Comparison of ENCODE assay signal across 8 mouse cellular contexts in genomic region chr10:62485878-62486582, GRCm38 (mm10). TPM values are rescaled to one million over a fixed set of nuclear protein-coding genes. Genes with fewer than 3 reads are reported as not detected.
DNase-seq lines count a peak whose midpoint lies in the region; ATAC-seq lines count a peak whose summit lies in the region.

No protein-coding gene starts in this region.

- H3K27ac ChIP-seq in embryonic facial prominence, embryonic 15.5 days (replicated peaks), result peak overlapping the region; percentile 84
- peak overlapping the region; percentile 83 for H3K27ac ChIP-seq in intestine, embryonic 15.5 days

- H3K4me2 ChIP-seq in embryonic facial prominence, embryonic 15.5 days (replicated peaks), result peak overlapping the region; percentile 74
- H3K4me2 ChIP-seq in intestine, embryonic 15.5 days (replicated peaks), result peak overlapping the region; percentile 57

- peak; percentile 66; the same call in 1 of the 2 replicates for ATAC-seq in embryonic facial prominence, embryonic 15.5 days (ENCODE audit: insufficient number of reproducible peaks, low FRiP score, low TSS enrichment, low read depth)
- ATAC-seq in intestine, embryonic 15.5 days, result peak; percentile 80
- ATAC-seq in megakaryocyte-erythroid progenitor cell, adult 5-6 weeks (replicated peaks; ENCODE audit: low FRiP score, low TSS enrichment, poor library complexity, severe bottlenecking), result peak; percentile 57

- H3K4me3 ChIP-seq in embryonic facial prominence, embryonic 15.5 days (replicated peaks), result peak overlapping the region; percentile 81
- H3K4me3 ChIP-seq in intestine, embryonic 15.5 days (replicated peaks), result peak overlapping the region; percentile 97

- DNase-seq in retina, adult 2 months (ENCODE audit: low read depth, low spot score), result peak; percentile 3
- no peak for DNase-seq in retina, postnatal 1 day
- DNase-seq in ZHBTc4 (ENCODE audit: low read depth, low spot score), result peak; percentile 68
- no peak for DNase-seq in ovary, postnatal 14 days (ENCODE audit: low spot score)
- DNase-seq in thymus, postnatal 0 days (ENCODE audit: low spot score), result no peak

- WGBS in embryonic facial prominence, embryonic 15.5 days, result under 1% methylated on average over 45 of the region's 48 CpGs
- WGBS in intestine, embryonic 15.5 days, result under 1% methylated on average over 40 of the region's 48 CpGs

- H3K36me3 ChIP-seq in embryonic facial prominence, embryonic 15.5 days, result no peaks in the 10 kb centered on the region
- no peaks in the 10 kb centered on the region for H3K36me3 ChIP-seq in intestine, embryonic 15.5 days

- peak overlapping the region; percentile 70 for H3K9ac ChIP-seq in embryonic facial prominence, embryonic 15.5 days
- H3K9ac ChIP-seq in intestine, embryonic 15.5 days, result peak overlapping the region; percentile 91

- H3K9me3 ChIP-seq in embryonic facial prominence, embryonic 15.5 days (replicated peaks), result no peaks in the 10 kb centered on the region
- no peaks in the 10 kb centered on the region for H3K9me3 ChIP-seq in intestine, embryonic 15.5 days

- peaks cover 11% of the 10 kb centered on the region; the same call in 1 of the 2 replicates for H3K4me1 ChIP-seq in embryonic facial prominence, embryonic 15.5 days
- H3K4me1 ChIP-seq in intestine, embryonic 15.5 days (replicated peaks), result peaks cover 4% of the 10 kb centered on the region; the same call in 1 of the 2 replicates

- no peaks in the 10 kb centered on the region for H3K27me3 ChIP-seq in embryonic facial prominence, embryonic 15.5 days
- no peaks in the 10 kb centered on the region for H3K27me3 ChIP-seq in intestine, embryonic 15.5 days (replicated peaks)

RNA-seq across cellular contexts. Expression of gene Vps26a, which starts 0.6 kb away (rescaled TPM):
- polyA plus RNA-seq in embryonic facial prominence, embryonic 15.5 days (2015; fragmentation: Nextera tagmentation; extraction: Ambion mirVana), result 69.6 and 73.0 TPM in 2 replicates
- polyA plus RNA-seq in intestine, embryonic 15.5 days (2015; fragmentation: Nextera tagmentation; extraction: Ambion mirVana), result 107 and 119 TPM in 2 replicates
- 44.1 and 55.2 TPM in 2 replicates for total RNA-seq in megakaryocyte-erythroid progenitor cell, adult 5-6 weeks (2014; fragmentation: Nextera tagmentation)
- total RNA-seq in megakaryocyte-erythroid progenitor cell, adult 5-6 weeks (2017), result 75.5 and 79.0 TPM in 2 replicates
- 63.8 and 67.8 TPM in 2 replicates for polyA plus RNA-seq in thymus, postnatal 0 days (2015; fragmentation: Nextera tagmentation; extraction: Ambion mirVana)

RNA-seq across cellular contexts. Expression of gene Supv3l1, which starts 36.5 kb away (rescaled TPM):
- 22.5 and 24.0 TPM in 2 replicates for polyA plus RNA-seq in embryonic facial prominence, embryonic 15.5 days (2015; fragmentation: Nextera tagmentation; extraction: Ambion mirVana)
- 31.2 and 33.3 TPM in 2 replicates for polyA plus RNA-seq in intestine, embryonic 15.5 days (2015; fragmentation: Nextera tagmentation; extraction: Ambion mirVana)
- 61.9 and 63.9 TPM in 2 replicates for total RNA-seq in megakaryocyte-erythroid progenitor cell, adult 5-6 weeks (2014; fragmentation: Nextera tagmentation)
- 60.6 and 72.4 TPM in 2 replicates for total RNA-seq in megakaryocyte-erythroid progenitor cell, adult 5-6 weeks (2017)
- 20.7 and 21.6 TPM in 2 replicates for polyA plus RNA-seq in thymus, postnatal 0 days (2015; fragmentation: Nextera tagmentation; extraction: Ambion mirVana)

RNA-seq across cellular contexts. Expression of gene 4930507D05Rik, which starts 36.7 kb away (rescaled TPM):
- polyA plus RNA-seq in embryonic facial prominence, embryonic 15.5 days (2015; fragmentation: Nextera tagmentation; extraction: Ambion mirVana), result 0.41 and 0.68 TPM in 2 replicates
- polyA plus RNA-seq in intestine, embryonic 15.5 days (2015; fragmentation: Nextera tagmentation; extraction: Ambion mirVana), result 0.57 and 0.77 TPM in 2 replicates
- 1.2 and 1.4 TPM in 2 replicates for total RNA-seq in megakaryocyte-erythroid progenitor cell, adult 5-6 weeks (2014; fragmentation: Nextera tagmentation)
- 0.99 and 1.2 TPM in 2 replicates for total RNA-seq in megakaryocyte-erythroid progenitor cell, adult 5-6 weeks (2017)
- 0.69 and 0.95 TPM in 2 replicates for polyA plus RNA-seq in thymus, postnatal 0 days (2015; fragmentation: Nextera tagmentation; extraction: Ambion mirVana)

RNA-seq across cellular contexts. Expression of gene Srgn, which starts 41.2 kb away (rescaled TPM):
- polyA plus RNA-seq in embryonic facial prominence, embryonic 15.5 days (2015; fragmentation: Nextera tagmentation; extraction: Ambion mirVana), result 43.9 and 48.5 TPM in 2 replicates
- 11.6 and 15.4 TPM in 2 replicates for polyA plus RNA-seq in intestine, embryonic 15.5 days (2015; fragmentation: Nextera tagmentation; extraction: Ambion mirVana)
- 322 and 332 TPM in 2 replicates for total RNA-seq in megakaryocyte-erythroid progenitor cell, adult 5-6 weeks (2014; fragmentation: Nextera tagmentation)
- 732 and 1,011 TPM in 2 replicates for total RNA-seq in megakaryocyte-erythroid progenitor cell, adult 5-6 weeks (2017)
- polyA plus RNA-seq in thymus, postnatal 0 days (2015; fragmentation: Nextera tagmentation; extraction: Ambion mirVana), result 306 and 319 TPM in 2 replicates

Comparison
In these comparisons a context has a peak if more than half of its experiments do, and no peak if none do; other contexts are left out.
1. DNase-seq: peak in retina, adult 2 months (single experiment) and ZHBTc4 (single experiment); none in retina, postnatal 1 day (single experiment), ovary, postnatal 14 days (single experiment) and thymus, postnatal 0 days (single experiment).
2. Peak in every context shown above with its lines, with median percentiles within 50 percentile points of each other: ATAC-seq.